Mouse (Mus musculus) MEL (cell line): Measurements from ENCODE around the gene 1700029I15Rik.

Experiments used
- CTCF ChIP-seq, 3 experiments: IDR thresholded peaks in 2 of 3; conservative IDR thresholded peaks in 1 of 3; 2 replicates each; pipeline ENCODE4 v1.5.1; 2011 to 2012; ENCODE audit warnings: low read length in 3 of 3, low read depth in 2 of 3, mild to moderate bottlenecking in 2 of 3, improper control_type of control experiment in 1 of 3, inconsistent platforms in 1 of 3, mixed read lengths in 1 of 3, moderate library complexity in 1 of 3; ENCODE audit not compliant: control insufficient read depth in 1 of 3, insufficient read depth in 1 of 3, poor library complexity in 1 of 3, severe bottlenecking in 1 of 3
- ELF1 ChIP-seq: IDR thresholded peaks from 2 replicates; pipeline ENCODE4 v1.6.1; 2014; ENCODE audit warnings: low read depth, mild to moderate bottlenecking, inconsistent platforms, low read length, improper control_type of control experiment, moderate library complexity
- MYC ChIP-seq: IDR thresholded peaks from 2 replicates; pipeline ENCODE4 v1.6.1; 2011; ENCODE audit warnings: low read depth, mild to moderate bottlenecking, low read length, improper control_type of control experiment, moderate library complexity
- POLR2A ChIP-seq, 2 experiments: IDR thresholded peaks; 2 replicates each; pipeline ENCODE4 v1.6.1; 2011 to 2012; ENCODE audit warnings: low read length in 2 of 2, mild to moderate bottlenecking in 2 of 2, control low read depth in 1 of 2, improper control_type of control experiment in 1 of 2, low read depth in 1 of 2, moderate library complexity in 1 of 2; ENCODE audit not compliant: control insufficient read depth in 1 of 2, insufficient read depth in 1 of 2, poor library complexity in 1 of 2

- TF ChIP-seq MYC: no peak
- no peak for TF ChIP-seq CTCF (IDR thresholded peaks at IDR 0.05 in 2 of 3, conservative IDR thresholded peaks at IDR 0.05 in 1 of 3; ENCODE audit: control insufficient read depth in 1 of 3, insufficient read depth in 1 of 3, low read depth in 2 of 3, low read length in 3 of 3, poor library complexity in 1 of 3, severe bottlenecking in 1 of 3)
- TF ChIP-seq POLR2A (IDR thresholded peaks at IDR 0.05; ENCODE audit: control insufficient read depth in 1 of 2, insufficient read depth in 1 of 2, low read depth in 1 of 2, low read length in 2 of 2, poor library complexity in 1 of 2): no peak
- TF ChIP-seq ELF1: no peak
Observed at GRCm38 (mm10) chr2:92392318-92393264, 10.3 kb downstream of the 1700029I15Rik start.
